Mouse (Mus musculus): ENCODE measurements around the gene Gm21988.
A peak's percentile ranks its signal among the peaks of the same experiment; 100 is the strongest.

Gene Gm21988

DNA sequence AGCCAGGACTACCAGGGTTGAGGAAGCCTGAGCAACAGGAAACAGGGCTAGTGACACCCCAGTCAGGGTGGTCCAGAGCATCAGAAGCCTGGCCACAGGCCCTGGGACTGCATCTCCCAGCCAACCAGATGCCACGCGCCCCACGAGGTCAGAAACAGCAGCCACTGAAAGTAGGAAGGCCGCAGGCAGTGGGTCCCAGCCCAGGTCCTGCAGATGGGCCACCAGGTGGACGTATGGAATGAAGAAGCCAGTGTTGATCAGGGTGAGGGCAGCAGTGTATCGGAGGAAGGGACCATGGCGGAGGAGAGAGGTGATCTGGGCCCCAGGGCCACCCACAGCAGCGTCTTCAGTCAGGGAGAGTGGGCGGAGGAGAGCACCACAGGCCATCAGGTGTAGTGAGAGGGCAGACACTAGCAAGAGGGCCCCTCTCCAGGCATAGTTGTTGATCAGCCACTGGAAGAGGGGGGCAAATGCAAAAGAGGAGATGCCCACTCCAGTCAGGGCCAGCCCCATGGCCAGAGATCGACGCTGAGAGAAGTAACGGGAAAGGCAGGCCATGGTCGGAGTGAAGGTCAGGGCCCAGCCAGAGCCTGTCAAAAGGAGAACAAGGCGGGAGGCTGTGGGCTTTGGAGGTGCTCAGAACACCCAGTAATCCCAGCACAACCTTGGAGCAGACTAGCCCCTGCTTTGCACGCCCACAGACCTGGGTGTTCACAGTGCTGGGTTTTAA is 20.7 kb downstream of the Gm21988 start:
- DNase-seq (ENCODE audit: low read depth in 2 of 2, low spot score in 2 of 2), result no peak

DNA sequence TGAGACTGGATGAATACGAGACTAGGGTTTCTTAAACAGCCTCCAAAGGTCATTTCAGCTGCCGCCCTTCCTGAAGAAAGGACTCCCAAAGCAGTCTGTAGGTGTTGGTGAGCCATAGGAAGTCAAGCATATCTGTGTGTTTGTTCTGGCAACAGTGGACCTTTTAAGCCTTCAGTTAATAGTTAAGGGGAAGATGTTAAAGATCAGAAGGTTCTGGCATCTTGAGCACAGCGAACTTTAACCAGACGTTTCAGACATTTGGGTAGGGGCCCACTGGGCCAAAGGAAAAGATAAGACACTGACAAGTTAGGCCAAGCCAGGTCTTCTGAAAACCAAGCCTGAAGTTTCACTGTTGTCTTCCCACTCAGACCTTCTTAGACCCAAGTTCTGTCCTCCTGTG is 21.6 kb downstream of the Gm21988 start:
- DNase-seq (ENCODE audit: low read depth in 2 of 2, low spot score in 2 of 2), result no peak

DNA sequence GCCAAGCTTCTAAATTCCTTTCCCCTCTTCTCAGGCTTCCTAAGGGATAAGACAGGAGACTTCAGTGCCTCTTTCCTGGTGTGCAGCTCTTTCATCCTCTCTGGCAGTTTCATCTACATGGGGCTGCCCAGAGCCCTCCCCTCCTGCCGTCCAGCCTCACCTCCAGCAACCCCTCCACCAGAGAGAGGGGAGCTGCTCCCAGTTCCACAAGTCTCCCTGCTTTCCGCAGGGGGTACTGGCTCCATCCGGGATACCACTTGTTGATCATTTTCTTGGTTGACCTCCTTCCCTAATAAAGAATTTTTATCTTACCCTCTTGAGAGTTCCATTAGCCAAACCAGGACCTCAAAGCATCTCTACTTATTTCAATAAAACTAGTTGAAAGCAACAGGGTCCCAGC is 23.5 kb downstream of the Gm21988 start:
- DNase-seq (ENCODE audit: low read depth in 2 of 2, low spot score in 2 of 2), result no peak

DNA sequence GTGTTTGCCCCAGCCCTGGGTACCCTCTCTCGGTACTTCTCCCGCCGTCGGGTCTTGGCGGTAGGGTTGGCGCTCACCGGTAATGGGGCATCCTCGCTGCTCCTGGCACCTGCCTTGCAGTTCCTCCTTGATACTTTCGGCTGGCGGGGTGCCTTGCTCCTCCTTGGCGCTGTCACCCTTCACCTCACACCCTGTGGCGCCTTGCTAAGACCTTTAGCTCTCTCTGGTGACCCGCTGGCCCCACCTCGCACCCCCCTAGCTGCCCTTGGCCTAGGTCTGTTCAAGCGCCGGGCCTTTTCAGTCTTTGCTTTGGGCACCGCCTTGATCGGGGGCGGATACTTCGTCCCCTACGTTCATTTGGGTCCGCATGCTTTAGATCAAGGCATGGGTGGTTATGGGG is 24.3 kb downstream of the Gm21988 start:
- no peak for DNase-seq (ENCODE audit: low read depth in 2 of 2, low spot score in 2 of 2)

DNA sequence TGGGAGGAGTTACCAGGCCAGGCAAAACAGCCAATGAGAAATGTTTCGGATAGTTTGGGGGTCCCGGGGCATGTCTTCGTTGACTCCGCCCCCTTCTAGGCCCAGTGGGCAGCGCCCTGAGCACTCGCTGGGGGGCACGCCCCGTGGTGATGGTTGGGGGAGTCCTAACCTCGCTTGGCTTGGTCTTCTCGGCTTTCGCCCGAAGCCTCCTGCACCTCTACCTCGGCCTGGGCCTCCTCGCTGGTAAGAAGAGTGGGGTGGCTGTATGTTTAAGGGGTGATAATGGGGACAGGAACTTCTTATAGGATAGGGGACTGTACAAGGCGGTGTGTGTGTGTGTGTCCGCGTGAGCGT is 24.8 kb downstream of the Gm21988 start:
- DNase-seq (ENCODE audit: low read depth in 2 of 2, low spot score in 2 of 2), result no peak

DNA sequence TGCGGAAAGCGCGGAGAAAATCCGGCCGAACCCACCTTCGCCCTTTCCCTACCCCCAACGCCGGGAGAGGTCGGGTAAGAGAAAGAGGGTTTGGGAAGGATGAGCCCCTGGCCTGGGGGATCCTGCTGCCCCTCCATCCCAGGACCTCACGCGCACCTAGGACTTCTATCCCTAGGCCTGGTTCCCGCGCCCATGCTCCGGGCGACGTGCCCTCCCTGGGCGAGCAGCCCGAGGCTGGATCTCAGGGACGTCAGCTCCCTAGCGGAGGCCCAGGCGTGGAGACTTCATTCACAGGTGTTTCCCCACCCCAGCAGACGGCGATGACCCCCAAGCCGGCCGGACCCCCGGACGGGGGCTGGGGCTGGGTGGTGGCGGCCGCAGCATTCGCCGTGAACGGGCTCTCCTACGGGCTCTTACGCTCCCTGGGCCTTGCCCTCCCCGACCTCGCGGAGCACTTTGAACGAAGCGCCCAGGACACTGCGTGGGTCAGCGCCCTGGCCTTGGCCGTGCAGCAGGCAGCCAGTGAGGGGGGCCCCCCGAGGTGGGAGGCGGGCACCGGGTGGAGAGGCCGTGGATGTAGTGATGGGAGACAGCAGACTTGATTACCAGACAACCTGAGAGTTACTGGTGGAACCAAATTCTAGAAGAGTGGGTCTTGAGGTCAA is 25.3 kb downstream of the Gm21988 start:
- DNase-seq (ENCODE audit: low read depth in 2 of 2, low spot score in 2 of 2), result no peak

DNA sequence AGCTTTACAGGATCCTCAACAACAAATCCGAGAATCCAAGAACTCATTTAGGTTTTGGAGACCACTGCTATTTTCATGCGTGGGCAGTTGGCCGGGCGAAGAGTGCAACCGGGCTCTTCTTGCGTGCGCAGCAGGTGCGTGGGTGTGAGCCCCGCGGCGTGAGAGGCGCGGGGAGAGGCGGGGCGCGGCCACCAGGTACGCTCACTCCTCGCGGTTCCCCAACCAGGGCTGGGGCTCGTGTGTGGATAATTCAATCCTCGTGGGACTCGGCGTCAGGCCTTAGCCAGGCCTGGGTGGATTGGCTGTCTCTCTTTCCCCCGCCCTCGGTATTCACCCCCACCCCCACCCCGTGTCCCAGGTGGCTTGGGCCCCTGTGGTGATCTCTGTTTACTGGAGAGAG is 25.9 kb downstream of the Gm21988 start:
- DNase-seq (ENCODE audit: low read depth in 2 of 2, low spot score in 2 of 2), result no peak

DNA sequence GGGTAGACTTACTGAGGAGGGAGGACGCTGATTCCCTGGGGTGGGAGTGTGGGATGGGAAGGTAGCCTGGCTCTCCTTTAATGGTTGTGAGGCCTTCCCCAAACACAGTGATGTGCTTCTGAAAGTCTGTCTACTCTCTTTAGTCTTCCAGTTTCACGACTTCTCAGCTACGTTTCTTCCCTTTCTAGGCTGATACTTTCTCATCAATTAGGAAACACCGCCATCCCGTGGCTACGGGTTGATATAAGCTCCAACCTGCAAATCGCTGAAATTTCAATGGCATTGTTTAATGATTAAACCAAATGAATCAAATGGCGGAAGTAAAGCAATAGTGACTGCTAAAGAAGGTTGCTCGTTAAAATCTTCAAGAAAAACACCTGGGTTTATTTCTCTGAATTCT is 26.7 kb downstream of the Gm21988 start:
- peak in 1 of 2 experiments; percentile 57 for DNase-seq (ENCODE audit: low read depth in 2 of 2, low spot score in 2 of 2)

DNA sequence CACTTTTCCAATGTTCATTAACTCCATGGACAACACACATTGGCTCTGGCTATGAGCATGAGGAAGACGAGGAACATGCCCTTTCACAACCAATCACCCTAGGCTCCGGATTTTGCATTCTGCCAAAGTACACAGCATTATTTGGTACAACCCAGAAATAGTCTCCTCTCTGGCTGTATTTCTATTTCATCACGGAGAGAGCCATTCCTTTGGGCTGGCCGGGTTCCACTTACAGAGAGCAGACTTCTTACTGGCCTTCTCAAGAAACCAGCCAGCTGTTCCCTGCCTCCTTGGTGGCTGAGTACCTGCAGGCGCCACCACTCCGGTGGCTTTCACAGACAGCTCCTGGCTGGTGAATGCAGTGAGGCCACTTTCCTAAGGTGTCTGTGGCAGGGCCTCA is 27.2 kb downstream of the Gm21988 start, which contains the start of gene Slc16a11:
Gene Slc16a11, plus strand, starts transcription at position 330 of the 400 bp plus-strand sequence.
- DNase-seq (ENCODE audit: low read depth in 2 of 2, low spot score in 2 of 2), result no peak

DNA sequence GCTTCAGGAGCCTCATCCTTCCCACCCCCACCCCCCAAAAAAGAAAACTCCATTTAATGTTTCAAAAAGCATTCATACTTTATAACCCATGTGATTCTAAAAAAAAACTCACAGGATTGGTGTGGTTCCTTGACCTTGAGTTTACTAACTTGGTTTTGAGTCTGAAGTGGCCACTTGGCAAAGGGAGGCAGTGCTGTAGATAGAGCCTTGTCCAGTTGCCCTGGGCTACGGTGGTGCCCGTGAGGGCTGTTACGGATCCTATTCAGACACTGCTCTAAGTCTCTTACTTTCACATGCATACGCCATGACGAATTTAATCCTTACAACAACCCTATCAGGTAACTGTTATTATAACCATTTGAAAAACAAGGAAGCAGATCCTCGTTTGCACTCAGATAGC is 27.7 kb downstream of the Gm21988 start:
- DNase-seq (ENCODE audit: low read depth in 2 of 2, low spot score in 2 of 2), result no peak

DNA sequence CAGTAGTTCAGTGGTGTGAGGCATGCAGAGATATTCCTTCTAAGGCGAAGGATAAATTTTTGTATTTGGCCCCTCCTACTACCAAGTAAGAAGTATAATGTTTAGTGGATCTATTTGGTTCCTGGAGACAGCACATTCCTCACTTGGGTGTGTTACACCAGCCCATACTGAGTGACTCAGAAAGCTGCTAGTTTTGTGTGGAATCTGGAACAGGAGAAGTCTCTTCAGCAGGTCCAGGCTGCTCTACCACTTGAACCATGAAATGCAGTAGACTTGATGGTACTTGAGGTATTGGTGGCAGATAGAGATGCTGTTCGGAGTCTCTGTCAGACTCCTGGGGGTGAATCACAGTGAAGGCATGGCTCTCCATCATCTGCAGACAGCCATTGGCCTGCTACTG is 28.9 kb downstream of the Gm21988 start:
- no peak for DNase-seq (ENCODE audit: low read depth in 2 of 2, low spot score in 2 of 2)

DNA sequence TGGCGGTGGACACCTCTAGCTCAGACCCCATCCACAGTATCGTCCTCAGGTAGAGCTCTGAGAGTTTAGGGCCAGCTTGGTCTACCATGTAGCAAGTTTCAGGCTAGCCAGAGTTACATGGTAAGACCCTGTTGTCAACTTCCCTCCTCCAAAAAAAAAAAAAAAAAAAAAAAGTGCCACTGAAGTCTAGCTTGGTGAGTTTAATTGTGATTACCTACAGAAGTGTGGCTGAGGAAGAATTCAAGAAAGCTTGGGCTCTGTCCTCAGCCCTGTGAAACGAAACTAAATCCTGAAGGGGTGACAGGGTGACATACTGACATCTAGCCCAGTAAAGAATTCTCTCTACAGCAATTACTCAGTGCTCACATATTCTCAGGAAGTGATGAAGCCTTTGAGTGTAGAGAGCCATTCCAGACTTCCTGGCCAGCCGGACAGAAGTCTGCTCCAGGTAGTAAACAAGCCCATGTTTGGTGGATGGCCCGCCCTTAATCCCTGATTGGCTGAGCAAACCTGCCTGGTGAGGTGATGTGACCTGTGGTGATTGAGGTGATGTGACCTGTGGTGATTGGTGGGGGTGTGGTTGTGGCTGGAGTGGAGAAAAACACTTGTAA is 30.7 kb downstream of the Gm21988 start:
- DNase-seq (ENCODE audit: low read depth in 2 of 2, low spot score in 2 of 2), result no peak

DNA sequence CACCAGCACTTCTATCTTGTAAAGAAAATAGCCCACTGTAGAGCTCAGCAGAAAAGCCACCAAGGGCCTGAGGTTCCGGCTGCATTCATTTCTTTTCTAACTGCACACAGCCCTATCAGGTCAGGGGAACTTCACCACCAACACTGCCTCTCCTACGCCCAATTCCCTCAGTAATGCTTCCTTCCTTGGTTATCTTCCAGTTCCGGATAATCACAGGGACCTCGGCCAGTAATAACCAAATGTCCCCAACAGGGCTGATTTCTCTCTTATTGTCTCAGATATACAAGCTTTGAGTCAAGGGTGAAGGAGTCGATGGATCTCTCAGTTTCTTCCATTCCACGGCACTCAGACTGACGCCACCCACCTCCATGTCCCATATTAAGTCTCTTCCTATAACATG is 32.3 kb downstream of the Gm21988 start:
- DNase-seq (ENCODE audit: low read depth in 2 of 2, low spot score in 2 of 2), result no peak

DNA sequence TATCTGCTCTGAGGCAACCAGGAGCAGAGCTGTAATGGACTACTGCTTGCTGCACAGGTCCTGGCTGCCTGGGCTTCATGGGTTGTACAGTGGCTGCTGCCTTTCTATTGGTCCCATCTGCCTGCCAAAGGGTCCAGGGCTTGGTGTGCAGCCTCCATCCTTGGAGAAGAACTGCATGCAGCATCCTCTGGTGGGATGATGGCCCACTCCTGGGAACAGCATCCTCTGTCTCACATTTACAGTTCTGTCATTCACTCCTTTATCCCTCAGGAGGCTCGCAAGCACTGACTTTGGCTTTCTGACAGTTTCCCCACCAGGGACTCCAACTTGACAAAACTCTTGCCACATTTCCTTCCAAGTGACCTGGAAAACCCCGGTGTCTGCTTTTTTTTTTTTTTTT is 32.8 kb downstream of the Gm21988 start:
- DNase-seq (ENCODE audit: low read depth in 2 of 2, low spot score in 2 of 2), result no peak

DNA sequence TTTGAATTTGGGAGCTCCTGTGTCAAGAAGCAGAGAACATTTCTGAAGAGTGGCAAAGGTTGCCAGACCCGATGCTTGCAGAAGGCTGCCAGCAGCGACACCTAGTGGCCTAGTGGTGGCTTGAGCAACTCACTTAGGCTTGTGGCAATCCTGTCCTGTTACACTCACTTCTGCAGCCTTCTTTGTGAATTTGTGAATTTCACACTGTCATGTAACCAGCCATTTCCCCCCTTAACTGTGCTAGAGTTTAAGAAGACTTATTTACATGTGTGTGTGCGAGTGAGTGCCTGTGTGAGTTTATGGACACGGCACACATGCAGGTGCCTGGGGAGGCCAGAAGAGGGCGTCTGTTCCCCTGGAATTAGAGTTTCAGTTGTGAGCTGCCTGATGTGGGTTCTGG is 37.9 kb downstream of the Gm21988 start:
- peak; percentile 65 to 78 for DNase-seq (ENCODE audit: low read depth in 2 of 2, low spot score in 2 of 2)

DNA sequence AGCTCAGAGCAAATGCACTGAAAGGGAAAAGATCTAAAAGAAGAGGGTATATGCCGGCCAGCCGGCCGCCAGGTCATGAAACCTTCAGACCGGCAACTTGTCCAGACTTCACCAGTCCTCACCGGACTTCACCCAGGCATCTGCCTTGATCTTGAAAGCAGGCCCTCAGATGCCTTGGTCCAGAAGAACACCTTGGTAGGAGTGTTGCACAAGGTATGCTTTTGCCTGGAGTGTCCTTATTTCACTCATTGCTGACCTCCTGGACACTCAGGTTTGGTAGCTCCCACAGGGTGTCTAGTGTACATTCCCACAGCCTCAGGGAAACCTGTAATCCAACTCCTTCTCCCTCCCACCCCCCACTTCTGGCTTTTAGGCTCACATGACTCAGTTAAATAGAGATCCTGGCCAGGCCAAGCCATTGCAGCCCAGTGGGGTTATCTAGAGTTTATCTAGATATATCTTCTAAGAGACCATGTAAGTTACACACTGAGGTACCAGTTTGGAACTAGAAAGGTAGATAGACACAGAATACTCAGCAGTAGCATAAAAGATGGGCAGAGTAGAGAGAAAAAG is 39.5 kb downstream of the Gm21988 start:
- no peak for DNase-seq (ENCODE audit: low read depth in 2 of 2, low spot score in 2 of 2)

DNA sequence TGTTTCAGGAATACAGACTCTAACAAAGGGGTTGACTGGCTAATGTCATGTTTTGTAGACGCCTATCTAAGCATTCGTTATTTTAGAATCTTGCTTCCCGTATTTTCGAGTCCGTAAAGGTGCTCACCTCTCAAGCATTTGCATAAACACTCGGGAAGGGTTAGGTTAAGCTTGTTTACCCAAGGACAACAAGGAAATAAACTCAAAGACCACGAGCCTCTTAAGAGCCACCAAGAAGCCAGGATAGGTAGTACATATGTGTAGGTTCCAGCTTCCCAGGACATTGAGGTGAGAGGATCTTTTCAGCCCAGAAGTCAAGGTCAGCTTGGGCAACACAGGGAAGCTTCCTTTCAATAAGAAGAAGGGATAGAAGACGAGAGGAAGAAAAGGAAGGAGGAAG is 40.5 kb downstream of the Gm21988 start:
- DNase-seq (ENCODE audit: low read depth in 2 of 2, low spot score in 2 of 2), result no peak

DNA sequence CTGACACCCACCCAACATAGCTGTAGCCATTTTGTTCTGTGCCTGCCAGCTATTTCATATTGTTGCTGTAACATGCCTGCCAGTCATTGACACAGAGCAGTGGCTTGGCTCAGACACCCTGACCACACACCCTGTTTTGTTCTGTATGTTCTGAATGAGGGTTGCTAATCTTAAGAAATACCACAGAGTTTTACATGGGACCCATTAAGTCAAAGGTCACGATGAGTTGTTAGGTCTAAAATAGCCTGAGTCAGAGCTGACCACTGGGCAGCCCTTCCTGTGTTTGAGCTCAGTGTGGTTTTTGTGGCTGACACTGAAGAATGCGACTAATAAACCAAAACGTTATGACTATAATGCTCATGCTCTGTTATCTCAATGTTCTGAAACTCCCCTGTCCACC is 41.3 kb downstream of the Gm21988 start:
- DNase-seq (ENCODE audit: low read depth in 2 of 2, low spot score in 2 of 2), result no peak

DNA sequence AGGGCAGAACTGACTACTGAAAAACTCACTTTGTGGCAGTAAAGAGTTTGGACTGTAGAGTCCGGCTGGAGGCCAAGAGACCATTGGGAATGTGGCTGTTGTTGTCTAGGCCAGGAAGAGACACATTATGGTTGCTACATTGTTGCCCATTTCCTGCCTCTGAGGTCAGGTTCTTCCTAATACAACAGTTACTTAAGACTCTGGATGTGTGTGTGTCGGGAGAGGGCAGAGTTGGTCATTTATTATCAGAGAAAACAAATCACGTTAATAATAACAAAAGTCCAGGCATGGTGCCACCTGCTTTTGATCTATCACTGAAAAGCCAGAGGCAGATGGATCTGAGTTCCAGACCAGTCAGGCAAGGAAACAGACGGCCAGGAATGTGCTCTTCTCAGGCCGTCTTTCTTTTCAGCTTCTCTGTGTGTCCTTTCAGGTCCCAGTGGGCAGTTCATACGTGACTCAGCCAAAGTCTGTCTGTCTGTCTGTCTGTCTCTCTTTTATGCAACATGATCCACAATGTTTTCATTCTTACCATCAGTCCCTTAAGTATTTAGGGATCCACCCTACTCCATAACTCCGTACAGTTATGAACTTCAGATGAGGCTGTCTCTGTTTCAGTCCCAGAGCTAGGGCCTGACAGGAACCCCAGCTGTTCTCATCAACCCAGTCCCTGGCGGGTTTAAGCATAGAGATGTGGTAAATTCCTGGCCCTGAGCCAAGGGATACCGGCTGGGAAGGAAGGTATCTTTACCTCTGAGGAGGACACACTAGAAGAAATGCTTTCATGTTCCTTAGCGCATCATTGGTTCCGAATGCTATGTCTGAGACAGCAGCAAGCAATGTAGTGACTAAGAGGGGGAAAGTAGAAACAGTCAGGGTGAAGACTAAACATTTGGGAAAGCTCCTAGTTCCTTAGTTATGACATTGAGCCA is 46.0 kb downstream of the Gm21988 start:
- no peak for DNase-seq (ENCODE audit: low read depth in 2 of 2, low spot score in 2 of 2)

DNA sequence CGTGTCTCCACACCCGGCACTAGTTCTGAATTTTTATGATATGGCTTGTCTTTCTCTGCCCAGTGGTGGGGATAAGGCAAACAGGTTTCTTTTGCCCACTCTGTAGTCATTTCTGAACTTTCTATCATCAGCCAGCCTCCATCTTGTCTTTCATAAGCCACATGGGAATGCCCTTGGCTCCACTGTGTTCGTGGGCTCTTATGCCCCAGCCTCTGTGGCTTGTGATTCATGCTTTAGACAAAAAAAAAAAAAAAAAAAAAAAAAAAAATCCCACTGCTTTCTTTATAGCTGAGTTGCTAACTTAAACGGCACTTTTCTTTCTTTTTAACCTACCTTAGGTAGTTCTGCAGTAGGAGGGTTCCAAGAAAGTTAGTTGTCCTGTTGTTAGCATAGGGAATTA is 47.5 kb downstream of the Gm21988 start:
- no peak for DNase-seq (ENCODE audit: low read depth in 2 of 2, low spot score in 2 of 2)

DNA sequence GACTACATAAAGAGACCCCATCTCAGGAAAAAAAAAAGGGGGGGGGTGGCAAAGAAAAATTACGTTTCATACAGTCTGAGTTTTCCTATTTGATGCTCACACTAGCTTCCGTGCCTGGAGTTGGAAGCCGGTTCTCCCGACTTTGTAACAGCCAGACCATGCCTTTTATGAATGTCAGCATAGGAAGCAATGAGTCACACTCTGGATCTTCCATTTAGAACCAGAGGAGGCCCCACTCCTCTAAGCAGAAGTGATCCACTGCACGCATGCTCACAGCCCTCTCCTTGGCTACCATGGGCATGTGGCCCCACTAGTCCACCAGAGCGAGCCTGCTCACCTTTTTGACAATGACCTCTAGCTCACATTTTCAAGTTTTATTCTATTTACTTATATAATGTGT is 48.4 kb downstream of the Gm21988 start:
- DNase-seq (ENCODE audit: low read depth in 2 of 2, low spot score in 2 of 2), result no peak
